Mouse (Mus musculus) cerebellum, postnatal 36 days (tissue): ENCODE data around the gene 1700069L16Rik.
A peak's percentile ranks its signal among the peaks of the same experiment; 100 is the strongest.

Source experiments
- DNase-seq, 2 experiments: peaks; one replicate each; pipeline ENCODE4 v3.0.0; 2021 to 2022; ENCODE audit warnings: mixed read lengths in 2 of 2

Gene 1700069L16Rik

DNA sequence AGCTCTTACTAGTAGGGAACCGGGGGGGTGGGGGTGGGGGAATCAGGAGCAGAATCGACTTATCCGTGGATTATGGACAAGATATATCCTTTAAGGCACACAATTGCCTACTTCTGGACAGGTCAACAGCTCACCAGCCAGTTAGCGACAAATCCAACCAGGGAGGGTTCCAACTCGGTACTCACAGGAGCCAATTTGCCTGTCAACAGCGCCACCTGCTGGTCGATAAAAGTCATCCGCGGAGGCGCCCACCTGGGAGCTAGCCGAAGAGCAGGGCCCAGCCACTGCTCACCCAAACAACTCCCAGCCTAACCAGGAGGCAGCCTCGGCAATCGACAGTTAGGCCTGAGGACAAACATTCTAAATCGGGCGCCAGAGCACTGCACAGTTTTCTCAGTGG lies at the start of gene 1700069L16Rik:
Gene 1700069L16Rik (minus strand): TSS at position 327 of the 400 bp plus-strand sequence.
- DNase-seq: peak; percentile 95 to 99

GRCm38 (mm10) chr5:113773664-113774063 lies 49.1 kb upstream of the 1700069L16Rik start:
- peak; percentile 83 to 85 for DNase-seq

GRCm38 (mm10) chr5:113772905-113773519 lies 48.4 kb upstream of the 1700069L16Rik start:
- peak in 1 of 2 experiments; percentile 17 for DNase-seq

DNA sequence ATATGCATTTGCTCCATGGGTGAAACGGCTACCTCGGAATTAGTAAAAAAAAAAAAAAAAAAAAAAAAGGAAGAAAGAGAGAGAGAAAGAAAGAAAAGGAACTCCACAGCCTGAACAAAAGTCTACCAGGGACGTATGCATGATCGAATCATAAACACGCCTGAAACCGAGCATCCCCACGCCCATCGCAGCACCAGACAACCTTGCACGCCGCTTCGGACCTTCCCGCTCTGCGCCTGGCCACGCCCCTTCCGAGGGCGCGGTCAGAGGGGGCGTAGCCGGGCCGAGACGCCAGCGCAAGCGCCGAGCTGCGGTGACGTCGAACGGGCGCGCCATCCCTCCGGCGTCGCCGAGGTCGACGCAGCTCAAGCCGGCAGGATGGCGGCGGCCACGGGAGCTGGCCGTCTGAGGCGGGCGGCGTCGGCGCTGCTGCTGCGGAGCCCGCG lies 47.9 kb upstream of the 1700069L16Rik start, which contains the start of the genes Sart3 and Iscu:
Gene Sart3 (minus strand): TSS at position 61 of the 446 bp plus-strand sequence.
Gene Iscu (plus strand): TSS at position 299 of the 446 bp plus-strand sequence.
- peak; percentile 90 to 95 for DNase-seq

GRCm38 (mm10) chr5:113771213-113772162 lies 46.9 kb upstream of the 1700069L16Rik start:
- DNase-seq: peak; percentile 79 to 87

DNA sequence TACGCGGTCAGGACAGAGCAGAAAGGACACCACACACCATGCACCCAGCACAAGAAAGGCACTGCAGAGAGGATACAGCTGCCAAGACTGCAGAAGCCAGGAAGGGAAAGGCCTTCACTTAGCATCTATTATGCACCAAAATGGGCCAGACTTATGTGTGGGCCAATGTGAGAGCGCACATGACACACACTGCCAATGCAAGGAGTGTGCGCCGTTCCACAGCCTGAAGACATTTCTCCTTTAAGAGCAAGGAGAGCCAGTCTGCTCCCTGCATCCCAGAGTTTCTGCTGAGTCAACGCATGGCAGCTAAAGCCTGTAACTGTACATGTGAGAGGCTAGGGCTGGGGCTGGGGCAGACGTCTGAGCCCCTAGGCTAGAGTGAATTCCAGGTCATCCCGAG lies 44.2 kb upstream of the 1700069L16Rik start:
- no peak for DNase-seq

DNA sequence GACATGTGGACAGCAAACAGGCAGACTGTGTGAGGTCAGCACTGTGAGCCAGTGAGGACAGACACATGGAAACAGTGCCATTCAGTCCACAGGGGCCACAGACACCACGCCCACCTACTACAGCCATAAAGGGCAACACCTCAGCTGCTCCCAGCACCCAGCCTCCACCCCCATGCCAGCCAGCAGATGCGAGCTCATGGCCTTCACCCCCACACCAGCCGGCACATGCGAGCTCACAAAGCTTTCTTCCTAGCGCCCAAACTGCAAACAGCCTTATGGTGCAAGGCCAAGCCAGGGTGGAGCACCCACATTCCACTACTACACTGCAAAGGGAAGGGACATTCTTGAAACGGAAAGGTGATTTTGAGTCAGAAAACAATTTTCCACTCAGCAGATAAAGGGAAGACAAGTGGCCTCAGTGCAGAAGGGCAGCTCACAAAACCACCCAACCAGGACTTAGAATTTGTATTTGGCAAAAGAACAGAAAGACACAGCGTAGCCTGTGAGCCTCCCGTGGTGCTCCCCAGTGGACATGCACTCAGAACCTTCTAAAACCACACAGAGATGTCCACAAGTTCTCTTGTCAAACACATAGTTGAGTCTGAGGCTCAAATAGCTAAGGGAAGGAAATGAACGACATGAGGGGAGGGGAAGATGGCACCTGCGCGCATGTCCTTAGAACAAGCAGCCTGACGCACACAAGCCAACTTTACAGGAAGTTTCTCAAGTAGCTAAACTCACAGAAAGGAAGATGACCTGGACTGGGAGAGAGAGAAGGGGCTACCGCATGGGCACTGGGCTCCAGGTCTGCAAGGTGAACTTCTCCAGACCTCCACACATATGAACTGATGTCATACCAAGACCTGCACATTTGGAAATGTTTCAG lies 41.3 kb upstream of the 1700069L16Rik start:
- DNase-seq: no peak

DNA sequence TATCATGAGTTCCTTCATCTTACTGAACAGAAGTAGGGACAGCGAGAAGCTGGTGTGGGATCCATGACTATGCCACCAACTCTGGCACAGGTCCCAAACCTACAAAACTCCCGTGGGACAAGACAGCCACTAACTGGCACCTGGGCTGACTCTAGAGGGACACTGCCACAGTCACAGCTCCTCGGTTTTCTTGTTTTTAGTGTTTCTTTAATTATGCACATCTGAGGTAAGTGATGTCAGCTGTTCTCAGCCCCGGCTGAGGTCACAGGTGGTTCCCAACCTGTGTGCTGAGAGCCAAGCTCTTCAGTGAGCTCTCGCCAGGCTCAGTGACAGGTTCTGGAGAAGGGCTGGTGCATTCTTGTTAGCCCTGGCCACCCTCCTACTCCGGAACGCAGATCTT lies 39.9 kb upstream of the 1700069L16Rik start:
- DNase-seq: no peak

GRCm38 (mm10) chr5:113761585-113761984 lies 37.0 kb upstream of the 1700069L16Rik start:
- DNase-seq: no peak

GRCm38 (mm10) chr5:113755347-113756030 lies 30.9 kb upstream of the 1700069L16Rik start:
- no peak for DNase-seq

- peak; percentile 35 to 45 for DNase-seq
Measured at GRCm38 (mm10) chr5:113751521-113752157, 27.1 kb upstream of the 1700069L16Rik start.

GRCm38 (mm10) chr5:113748556-113749331 lies 24.2 kb upstream of the 1700069L16Rik start:
- DNase-seq: peak; percentile 33 to 48

- no peak for DNase-seq
Measured at GRCm38 (mm10) chr5:113747629-113748028, 23.1 kb upstream of the 1700069L16Rik start.

- DNase-seq: no peak
Measured at GRCm38 (mm10) chr5:113737607-113738237, 13.2 kb upstream of the 1700069L16Rik start.

DNA sequence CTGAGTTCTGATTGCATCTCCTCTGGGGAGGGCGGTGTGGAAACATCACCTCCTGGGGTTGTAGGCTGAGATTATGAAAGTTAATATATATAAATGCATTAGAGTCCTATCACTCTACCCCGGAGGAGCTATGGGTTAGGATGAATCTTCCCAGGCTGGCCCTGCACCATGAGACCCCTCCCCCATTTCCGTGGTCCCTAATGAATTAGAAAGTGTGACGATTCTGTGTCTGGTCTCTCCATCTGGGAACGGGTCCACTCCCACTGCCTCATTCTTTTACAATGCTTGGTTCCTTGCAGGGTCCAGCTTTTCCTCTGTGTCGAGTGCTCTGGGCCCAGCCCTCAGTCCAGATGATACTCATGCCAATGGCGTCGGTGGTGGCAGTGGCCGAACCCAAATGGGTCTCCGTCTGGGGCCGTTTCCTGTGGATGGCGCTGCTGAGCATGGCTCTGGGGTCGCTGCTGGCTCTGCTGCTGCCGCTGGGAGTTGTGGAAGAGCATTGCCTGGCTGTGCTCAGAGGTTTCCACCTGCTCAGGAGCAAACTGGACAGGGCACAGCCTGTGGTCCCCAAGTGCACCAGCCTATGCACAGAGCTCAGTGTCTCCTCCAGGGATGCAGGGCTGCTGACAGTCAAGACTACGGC lies 12.1 kb upstream of the 1700069L16Rik start:
- DNase-seq: no peak

DNA sequence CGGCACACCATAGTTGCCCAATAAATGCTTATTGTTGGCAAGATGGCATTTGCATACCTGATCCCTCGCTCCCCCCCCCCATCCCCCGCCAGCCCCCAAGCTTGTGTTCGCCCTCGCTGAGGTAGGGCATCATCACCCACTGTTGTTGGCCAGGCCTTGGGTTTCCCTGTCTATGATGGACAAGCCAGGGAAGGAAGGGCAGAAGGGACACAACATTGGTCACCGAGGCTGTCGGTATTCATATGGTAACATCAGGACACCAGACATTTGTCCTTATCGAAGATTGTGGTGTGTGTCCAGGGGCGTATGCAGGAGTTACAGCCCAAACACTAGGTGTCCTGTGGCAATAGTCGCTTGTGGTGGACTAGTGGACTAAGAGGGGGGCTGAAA lies 11.5 kb upstream of the 1700069L16Rik start:
- DNase-seq: no peak

DNA sequence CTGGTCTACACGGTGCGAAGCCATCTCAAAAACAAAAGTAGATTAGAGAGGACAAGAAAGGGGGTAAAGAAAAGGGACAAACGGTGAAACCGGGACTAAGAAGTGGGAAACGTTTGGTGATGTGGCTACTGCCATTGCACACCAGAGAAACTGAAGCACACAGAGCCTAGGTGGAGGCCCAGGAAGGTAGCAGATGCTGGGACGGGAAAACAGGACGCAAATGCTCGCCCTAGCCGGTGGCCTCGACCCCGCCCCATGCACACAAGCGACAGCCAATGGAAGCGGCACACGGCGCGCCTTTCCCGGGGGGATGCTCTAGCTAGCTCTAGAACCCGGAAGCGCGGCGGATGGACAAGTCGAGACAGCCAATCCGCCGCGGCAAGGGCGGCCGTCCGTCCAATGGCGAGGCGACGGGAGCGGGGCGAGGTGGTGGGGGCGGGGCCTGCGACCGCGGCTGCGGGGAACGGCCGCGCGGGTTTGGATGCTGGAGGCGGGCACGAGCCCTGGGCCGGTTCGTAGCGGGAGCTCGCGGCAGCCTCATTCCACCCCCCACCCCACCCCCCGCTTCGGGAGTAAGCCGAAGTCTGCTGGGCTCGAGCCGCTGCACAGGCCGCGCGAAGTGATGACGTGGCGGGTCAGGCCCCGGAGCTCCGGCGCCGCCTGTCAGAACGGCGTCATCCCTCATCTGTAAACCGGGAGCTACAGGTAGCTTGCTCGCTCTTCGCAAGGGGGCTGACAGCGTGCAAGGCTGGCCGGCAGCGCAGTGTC lies 11.0 kb upstream of the 1700069L16Rik start, which contains the start of gene Ficd:
Gene Ficd (plus strand): TSS at position 459 of the 768 bp plus-strand sequence.
- DNase-seq: peak; percentile 90 to 92

- DNase-seq: no peak
Measured at GRCm38 (mm10) chr5:113735023-113735344, 10.4 kb upstream of the 1700069L16Rik start.

GRCm38 (mm10) chr5:113734376-113734775 lies 9.8 kb upstream of the 1700069L16Rik start:
- no peak for DNase-seq
